Mouse (Mus musculus) hindbrain, embryonic 13.5 days (tissue): ENCODE results near the gene Fam186b. TPM values are rescaled to one million over a fixed set of nuclear protein-coding genes. Genes with fewer than 3 reads are reported as not detected.

Experiments used
- ATAC-seq: fragments of 200-750 bp; cut with Nextera tagmentation; 2 replicates; pipeline ENCODE4 v1.8.0; 2017; ENCODE audit warnings: moderate TSS enrichment; ENCODE audit not compliant: low FRiP score
- H3K27ac ChIP-seq: fragments of 300-500 bp; sonication (generic); 2 replicates; pipeline ENCODE4 v1.5.1; 2015; ENCODE audit warnings: inconsistent platforms, mild to moderate bottlenecking, moderate library complexity
- H3K27me3 ChIP-seq: fragments of 300-500 bp; sonication (generic); 2 replicates; pipeline ENCODE4 v1.6.1; 2015; ENCODE audit warnings: mild to moderate bottlenecking, inconsistent platforms
- H3K36me3 ChIP-seq: fragments of 300-500 bp; sonication (generic); 2 replicates; pipeline ENCODE4 v1.6.1; 2015; ENCODE audit warnings: mild to moderate bottlenecking, inconsistent platforms
- H3K4me1 ChIP-seq: fragments of 300-500 bp; sonication (generic); replicated peaks from 2 replicates; pipeline ENCODE4 v1.6.1; 2015; ENCODE audit warnings: inconsistent platforms
- H3K4me2 ChIP-seq: fragments of 300-500 bp; sonication (generic); 2 replicates; pipeline ENCODE4 v1.6.1; 2015; ENCODE audit warnings: inconsistent platforms, mild to moderate bottlenecking, moderate library complexity
- H3K4me3 ChIP-seq: fragments of 300-500 bp; sonication (generic); 2 replicates; pipeline ENCODE4 v1.5.1; 2015; ENCODE audit warnings: mild to moderate bottlenecking, inconsistent platforms
- H3K9ac ChIP-seq: fragments of 300-500 bp; sonication (generic); 2 replicates; pipeline ENCODE4 v1.6.1; 2015; ENCODE audit warnings: mild to moderate bottlenecking, inconsistent platforms
- H3K9me3 ChIP-seq: fragments of 300-500 bp; sonication (generic); 2 replicates; pipeline ENCODE4 v1.6.1; 2016; ENCODE audit warnings: inconsistent platforms
- WGBS: fragments of 180-500 bp; shearing (Covaris S2); methylation state at CpG from one replicate; pipeline ENCODE4 v1.1.7; 2015; 5-methylcytosine and 5-hydroxymethylcytosine counted together
- polyA plus RNA-seq: library from polyadenylated mRNA; unstranded; fragments of >200 nt; fragmentation: Nextera tagmentation; extraction: Ambion mirVana; gene quantifications from 2 replicates; pipeline ENCODE4 v1.2.1, GENCODE M21; 2015

Fam186b gene
- polyA plus RNA-seq, 1 experiment from 2014 or later, result 0.47 TPM

DNA sequence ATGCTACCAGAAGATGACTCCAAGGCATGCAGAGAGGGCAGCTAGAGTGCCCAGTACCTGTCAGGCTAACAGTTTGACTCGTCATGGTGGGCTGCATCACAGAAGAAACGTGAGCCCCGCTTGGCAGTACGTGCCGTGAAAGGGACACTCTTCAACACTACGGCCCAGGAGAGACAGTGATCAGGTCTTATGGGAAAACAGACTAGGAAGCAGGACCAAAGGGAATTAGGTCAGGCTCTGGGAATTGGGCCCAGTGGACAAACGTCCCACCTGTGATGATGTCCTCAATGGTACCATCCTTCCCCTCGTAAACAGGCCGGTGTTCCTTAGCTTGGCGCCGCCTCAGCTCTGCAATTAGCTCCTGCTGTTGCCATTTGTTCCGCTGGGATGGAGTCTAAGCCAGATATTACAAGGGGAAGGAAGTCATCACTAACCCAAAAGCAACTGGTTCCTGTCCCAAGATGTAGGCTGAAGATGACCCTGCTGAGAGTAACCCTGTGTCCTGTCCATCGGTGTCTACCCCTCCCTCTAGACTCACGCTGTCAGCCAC lies 23.2 kb upstream of the Fam186b start:
- no peaks in the 10 kb centered on the region for H3K9me3 ChIP-seq
- 0 out of 2 replicates have a peak, but pooled peaks cover 3% of the 10 kb centered on the region for H3K4me1 ChIP-seq
- H3K4me2 ChIP-seq, result no peak overlapping the region
- H3K36me3 ChIP-seq, result peaks cover 97% of the 10 kb centered on the region
- no peaks in the 10 kb centered on the region for H3K27me3 ChIP-seq
- 88% methylated on average over 14 of the region's 14 CpGs for WGBS
- no peak overlapping the region for H3K4me3 ChIP-seq
- H3K27ac ChIP-seq, result peak overlapping the region; percentile 52; the same call in 1 of the 2 replicates
- no peak for ATAC-seq
- no peak overlapping the region for H3K9ac ChIP-seq

DNA sequence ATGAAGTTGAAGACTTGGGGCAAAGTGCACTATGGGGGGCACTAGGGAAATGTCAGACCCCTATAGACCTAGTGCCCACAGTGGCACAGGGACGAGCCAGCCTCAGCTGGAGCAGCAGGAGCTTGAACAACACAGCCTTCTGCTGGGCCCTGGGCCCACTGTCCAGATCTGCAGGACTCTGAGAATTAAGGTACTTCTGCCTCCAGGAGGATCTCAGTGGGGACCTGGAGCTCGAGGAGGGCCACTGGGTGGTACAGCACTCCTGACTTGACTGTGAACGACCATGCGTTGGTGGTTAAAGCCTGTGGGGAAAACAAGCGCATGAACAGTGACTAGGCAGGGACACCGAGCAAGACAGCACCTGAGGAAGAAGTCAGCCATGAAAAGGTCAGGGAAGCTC lies 22.4 kb upstream of the Fam186b start:
- no peak for ATAC-seq
- H3K4me2 ChIP-seq, result no peak overlapping the region
- no peak overlapping the region for H3K9ac ChIP-seq
- peaks cover 97% of the 10 kb centered on the region for H3K36me3 ChIP-seq
- H3K27ac ChIP-seq, result peak overlapping the region; percentile 87
- WGBS, result 93% methylated on average over 6 of the region's 6 CpGs
- H3K9me3 ChIP-seq, result no peaks in the 10 kb centered on the region
- H3K4me1 ChIP-seq, result 0 out of 2 replicates have a peak, but pooled peaks cover 3% of the 10 kb centered on the region
- H3K4me3 ChIP-seq, result no peak overlapping the region
- no peaks in the 10 kb centered on the region for H3K27me3 ChIP-seq

DNA sequence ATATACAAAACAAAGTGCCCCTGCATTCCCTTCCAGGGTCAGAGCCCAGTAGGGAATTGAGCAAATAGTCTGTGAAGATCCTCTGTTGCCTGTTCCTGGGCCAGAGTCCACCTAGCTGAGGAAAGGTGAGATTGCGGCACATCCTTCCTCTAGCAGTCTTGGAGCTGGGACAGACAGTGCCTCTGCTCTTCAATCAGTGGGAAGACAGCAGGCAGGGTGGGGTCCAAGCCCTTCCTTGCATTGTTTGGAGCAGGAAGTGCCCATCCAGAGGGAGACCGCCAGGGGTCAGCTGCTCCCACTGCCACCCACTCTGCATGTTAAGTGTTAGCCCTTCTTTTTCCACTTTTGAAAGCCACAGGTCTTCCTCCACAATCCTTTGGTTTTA lies 21.6 kb upstream of the Fam186b start:
- no peak for ATAC-seq
- 74% methylated on average over 2 of the region's 2 CpGs for WGBS

DNA sequence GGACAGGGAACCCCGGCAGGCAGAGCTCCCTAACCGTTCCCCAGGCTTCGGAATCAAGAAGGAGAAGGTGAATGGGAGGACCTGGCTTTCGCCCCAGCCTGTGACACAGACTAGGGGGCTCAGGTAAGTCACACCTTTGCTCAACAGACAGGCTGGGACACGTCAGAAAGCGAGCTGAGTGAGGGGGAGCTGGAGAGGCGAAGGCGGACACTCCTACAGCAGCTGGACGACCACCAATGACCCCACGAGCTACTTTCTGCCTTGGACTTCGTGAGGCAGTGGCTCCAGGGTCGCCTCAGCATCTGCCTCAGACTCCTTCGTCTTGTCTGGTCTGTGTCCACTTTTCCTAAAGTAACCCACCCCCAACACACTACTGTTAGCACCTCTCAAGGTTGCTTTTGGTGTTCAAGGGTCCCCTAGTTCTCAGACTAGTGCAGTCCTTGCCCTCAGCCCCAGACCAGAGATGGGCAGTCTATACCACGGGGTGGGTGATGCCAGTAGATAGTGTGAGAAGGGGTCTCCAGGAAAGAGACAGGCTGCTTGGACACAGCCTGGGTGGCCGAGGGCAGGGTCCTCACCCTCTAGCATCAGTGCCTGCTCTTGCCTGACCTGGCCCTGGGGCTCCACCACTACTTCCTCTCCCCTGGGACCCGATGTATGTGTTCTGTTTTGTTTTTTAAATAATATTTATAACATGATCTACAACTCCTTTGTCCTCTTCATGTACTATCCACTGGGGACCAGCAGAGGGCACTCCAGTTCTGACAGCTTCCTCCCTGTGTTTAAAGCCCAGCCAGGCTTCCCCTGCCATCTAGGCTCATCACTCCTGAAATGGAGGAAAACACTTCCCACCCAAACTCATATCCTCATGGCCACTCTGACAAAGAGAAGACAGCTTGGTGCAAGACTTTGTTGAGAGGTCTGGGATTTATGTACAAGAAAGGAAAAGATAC lies 20.9 kb upstream of the Fam186b start:
- H3K27me3 ChIP-seq, result no peaks in the 10 kb centered on the region
- H3K4me3 ChIP-seq, result no peak overlapping the region
- peak overlapping the region; percentile 87 for H3K27ac ChIP-seq
- peak overlapping the region; percentile 30; the same call in 1 of the 2 replicates for H3K9ac ChIP-seq
- no peak overlapping the region for H3K4me2 ChIP-seq
- peaks cover 97% of the 10 kb centered on the region for H3K36me3 ChIP-seq
- no peaks in the 10 kb centered on the region for H3K9me3 ChIP-seq
- H3K4me1 ChIP-seq, result 0 out of 2 replicates have a peak, but pooled peaks cover 3% of the 10 kb centered on the region
- 79% methylated on average over 16 of the region's 16 CpGs for WGBS
- ATAC-seq, result peak; percentile 44; the same call in 1 of the 2 replicates

More for the DNA sequence above, 21.6 kb upstream of the Fam186b start:
- Histone ChIP-seq H3K27me3 (no peaks in the 10 kb centered on the region), H3K4me1 (0 out of 2 replicates have a peak, but pooled peaks cover 3% of the 10 kb centered on the region), H3K9me3 (no peaks in the 10 kb centered on the region), H3K27ac (peak overlapping the region; percentile 87), H3K4me3 (no peak overlapping the region), H3K9ac (peak overlapping the region; percentile 36; the same call in 1 of the 2 replicates), H3K36me3 (peaks cover 97% of the 10 kb centered on the region), H3K4me2 (no peak overlapping the region)

DNA sequence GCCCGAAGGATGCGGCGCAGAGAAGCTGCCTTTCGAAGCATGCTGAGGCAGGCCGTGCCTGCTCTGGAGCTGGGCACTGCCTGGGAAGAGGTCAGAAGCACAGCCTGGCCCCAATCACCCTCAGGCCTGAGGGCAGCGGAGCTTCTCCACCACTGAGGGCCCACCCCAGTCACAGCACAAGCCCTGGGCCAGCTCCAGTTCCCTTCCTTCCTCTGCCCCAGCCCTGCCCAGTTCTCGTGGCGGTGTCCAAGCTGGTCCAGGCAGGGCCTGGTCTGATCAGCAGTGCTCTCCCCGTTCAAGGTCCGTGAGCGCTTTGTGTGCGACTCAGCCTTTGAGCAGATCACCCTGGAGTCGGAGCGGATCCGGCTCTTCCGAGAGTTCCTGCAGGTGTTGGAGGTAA lies 19.2 kb upstream of the Fam186b start:
- Histone ChIP-seq H3K27ac (no peak overlapping the region), H3K9ac (no peak overlapping the region), H3K27me3 (no peaks in the 10 kb centered on the region), H3K9me3 (no peaks in the 10 kb centered on the region), H3K4me3 (no peak overlapping the region), H3K4me2 (no peak overlapping the region), H3K36me3 (peaks cover 98% of the 10 kb centered on the region), H3K4me1 (0 out of 2 replicates have a peak, but pooled peaks cover 3% of the 10 kb centered on the region)
- 93% methylated on average over 16 of the region's 16 CpGs for WGBS
- ATAC-seq, result no peak

DNA sequence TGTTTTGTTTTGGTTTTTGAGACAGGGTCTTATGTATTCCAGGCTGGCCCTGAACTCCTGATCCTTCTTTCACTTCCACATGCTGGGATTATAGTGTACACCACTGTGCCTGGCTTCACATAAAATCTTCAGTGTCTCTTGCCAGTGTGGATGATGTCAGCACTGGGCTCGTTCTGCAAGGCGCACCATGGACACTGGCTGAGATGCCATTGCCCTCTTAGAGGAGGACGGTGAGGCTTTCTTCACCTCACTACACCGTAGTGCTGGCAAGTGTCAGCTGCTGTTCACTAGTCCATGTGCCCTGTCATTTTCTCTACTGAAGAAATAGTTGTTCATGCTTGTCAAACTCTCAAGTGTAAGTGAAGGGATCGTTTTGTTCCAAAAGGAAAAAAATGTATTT lies 14.9 kb upstream of the Fam186b start:
- no peak overlapping the region for H3K9ac ChIP-seq
- ATAC-seq, result no peak
- WGBS, result 95% methylated on average over 5 of the region's 5 CpGs
- no peaks in the 10 kb centered on the region for H3K4me1 ChIP-seq
- H3K27me3 ChIP-seq, result no peaks in the 10 kb centered on the region
- H3K4me3 ChIP-seq, result no peak overlapping the region
- H3K9me3 ChIP-seq, result no peaks in the 10 kb centered on the region
- peaks cover 99% of the 10 kb centered on the region for H3K36me3 ChIP-seq
- no peak overlapping the region for H3K4me2 ChIP-seq
- H3K27ac ChIP-seq, result no peak overlapping the region

DNA sequence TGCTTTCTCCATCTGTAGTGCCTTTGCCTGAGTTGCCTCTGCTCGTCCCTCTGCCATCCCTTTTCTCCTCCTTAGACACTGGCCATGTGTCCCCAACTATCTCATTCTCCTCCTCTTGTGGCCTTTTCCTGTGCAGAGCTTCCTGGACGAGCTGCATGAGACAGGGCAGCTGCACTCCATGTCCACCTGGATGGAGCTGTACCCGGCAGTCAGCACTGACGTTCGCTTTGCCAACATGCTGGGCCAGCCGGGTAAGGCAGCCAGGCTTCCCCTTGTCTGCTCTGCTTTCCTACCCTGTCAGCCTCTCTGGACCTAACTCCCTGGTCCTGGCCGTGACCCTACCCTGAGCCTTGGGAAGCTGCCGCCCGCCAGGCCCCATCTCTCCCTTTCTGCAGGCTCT lies 13.9 kb upstream of the Fam186b start:
- no peak overlapping the region for H3K27ac ChIP-seq
- H3K9me3 ChIP-seq, result no peaks in the 10 kb centered on the region
- WGBS, result 91% methylated on average over 9 of the region's 9 CpGs
- H3K4me2 ChIP-seq, result no peak overlapping the region
- peaks cover 99% of the 10 kb centered on the region for H3K36me3 ChIP-seq
- ATAC-seq, result no peak
- H3K4me1 ChIP-seq, result no peaks in the 10 kb centered on the region
- H3K27me3 ChIP-seq, result no peaks in the 10 kb centered on the region
- no peak overlapping the region for H3K4me3 ChIP-seq
- H3K9ac ChIP-seq, result no peak overlapping the region

GRCm38 (mm10) chr15:99307476-99307875 lies 11.8 kb upstream of the Fam186b start:
- 86% methylated on average over 9 of the region's 9 CpGs for WGBS
- Histone ChIP-seq H3K4me3 (no peak overlapping the region), H3K36me3 (peaks cover 93% of the 10 kb centered on the region), H3K27ac (no peak overlapping the region), H3K4me2 (no peak overlapping the region), H3K9me3 (no peaks in the 10 kb centered on the region), H3K27me3 (no peaks in the 10 kb centered on the region), H3K9ac (no peak overlapping the region), H3K4me1 (no peaks in the 10 kb centered on the region)
- no peak for ATAC-seq

DNA sequence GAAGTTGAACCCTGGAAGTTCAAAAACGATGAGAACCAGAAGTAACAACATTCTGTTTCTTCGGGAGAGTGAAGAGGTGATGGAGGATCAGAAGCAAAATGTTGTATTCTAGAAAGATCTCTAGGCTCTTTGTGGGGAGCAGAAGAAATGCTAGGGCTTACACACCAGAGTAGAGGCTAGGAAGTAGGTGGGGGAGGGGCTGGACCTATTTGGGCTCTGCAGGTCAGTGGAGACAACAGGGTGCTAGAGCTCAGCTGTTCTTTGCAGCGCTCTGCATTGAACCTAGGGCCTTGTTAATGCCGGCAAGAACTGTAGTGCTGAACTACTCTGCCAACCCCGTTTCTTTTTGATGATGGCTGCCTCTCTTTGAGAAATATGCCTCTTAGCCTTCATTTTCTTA lies 525 bp upstream of the Fam186b start:
- WGBS, result 46% methylated on average over 5 of the region's 5 CpGs
- Histone ChIP-seq H3K27ac (peak overlapping the region; percentile 93; the same call in 1 of the 2 replicates), H3K4me2 (peak overlapping the region; percentile 67), H3K4me3 (peak overlapping the region; percentile 70), H3K27me3 (no peaks in the 10 kb centered on the region), H3K4me1 (peaks cover 23% of the 10 kb centered on the region), H3K9me3 (no peaks in the 10 kb centered on the region), H3K9ac (peak overlapping the region; percentile 85), H3K36me3 (peaks cover 7% of the 10 kb centered on the region; the same call in 1 of the 2 replicates)
- no peak for ATAC-seq

DNA sequence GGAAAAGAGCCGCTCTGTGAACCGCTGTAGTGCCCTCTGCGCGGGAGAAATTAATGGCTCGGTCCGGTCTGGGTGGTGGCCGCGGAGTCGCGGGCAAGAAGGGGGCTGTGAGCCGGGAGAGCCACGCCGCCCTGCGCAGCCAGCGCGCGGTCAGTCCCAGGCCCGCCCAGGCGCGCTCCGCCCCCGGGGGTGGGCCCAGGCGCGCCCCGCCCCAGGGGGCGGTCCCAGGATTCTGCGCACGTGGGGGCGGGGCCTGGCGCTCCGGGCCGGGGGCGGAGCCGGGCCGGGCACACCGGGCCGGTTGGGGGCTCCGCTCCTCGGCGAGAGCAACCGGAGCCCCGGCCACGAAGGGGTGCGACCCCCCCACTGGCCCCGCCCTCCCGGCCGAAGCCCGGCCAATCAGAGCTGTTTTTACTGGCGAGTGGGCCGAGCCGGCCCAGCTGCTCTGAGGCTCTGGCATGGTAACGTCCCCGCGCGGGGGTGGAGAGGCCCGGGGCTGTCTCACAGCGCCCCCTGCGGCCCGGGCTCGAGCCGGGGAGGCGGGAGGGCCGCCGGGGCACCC lies 794 bp downstream of the Fam186b start, which contains the start of gene Prpf40b:
Prpf40b (plus strand) TSS at position 275 of the 562 bp plus-strand sequence.
- H3K27me3 ChIP-seq, result no peaks in the 10 kb centered on the region
- WGBS, result 1% methylated on average over 45 of the region's 64 CpGs

DNA sequence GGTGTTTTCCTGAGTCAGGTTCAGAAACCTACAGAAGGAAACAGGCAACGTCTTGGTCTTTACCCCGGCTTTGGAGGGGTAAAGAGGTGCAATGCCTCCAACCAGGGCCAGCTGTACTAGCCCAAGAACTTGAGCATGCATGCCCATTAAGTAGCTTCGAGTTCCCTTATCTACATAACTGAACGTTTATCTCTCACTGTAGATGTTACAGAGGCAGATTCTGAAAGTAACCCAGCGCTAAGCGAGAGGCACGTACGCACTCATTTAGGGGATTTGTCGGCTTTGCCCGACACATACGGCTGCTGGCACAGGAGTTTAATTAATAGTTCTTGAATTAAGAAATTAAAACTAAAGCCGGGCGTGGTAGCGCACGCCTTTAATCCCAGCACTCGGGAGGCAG lies 1.4 kb downstream of the Fam186b start:
- H3K4me2 ChIP-seq, result peak overlapping the region; percentile 67
- H3K27me3 ChIP-seq, result no peaks in the 10 kb centered on the region
- H3K9ac ChIP-seq, result peak overlapping the region; percentile 85
- H3K4me1 ChIP-seq, result peaks cover 23% of the 10 kb centered on the region
- peak overlapping the region; percentile 70 for H3K4me3 ChIP-seq
- no peaks in the 10 kb centered on the region for H3K36me3 ChIP-seq
- ATAC-seq, result no peak
- 38% methylated on average over 16 of the region's 16 CpGs for WGBS
- H3K9me3 ChIP-seq, result no peaks in the 10 kb centered on the region
- peak overlapping the region; percentile 93; the same call in 1 of the 2 replicates for H3K27ac ChIP-seq

More for the DNA sequence above, 794 bp downstream of the Fam186b start, which contains the start of gene Prpf40b:
- 0 out of 2 replicates have a peak, but pooled peaks cover 3% of the 10 kb centered on the region for H3K36me3 ChIP-seq
- peaks cover 23% of the 10 kb centered on the region for H3K4me1 ChIP-seq
- H3K4me2 ChIP-seq, result peak within 1 kb of the TSS; percentile 67
- H3K9me3 ChIP-seq, result no peaks in the 10 kb centered on the region
- peak within 1 kb of the TSS; percentile 70 for H3K4me3 ChIP-seq
- ATAC-seq, result peak; percentile 96
- peak within 1 kb of the TSS; percentile 93 for H3K27ac ChIP-seq
- H3K9ac ChIP-seq, result peak within 1 kb of the TSS; percentile 85

DNA sequence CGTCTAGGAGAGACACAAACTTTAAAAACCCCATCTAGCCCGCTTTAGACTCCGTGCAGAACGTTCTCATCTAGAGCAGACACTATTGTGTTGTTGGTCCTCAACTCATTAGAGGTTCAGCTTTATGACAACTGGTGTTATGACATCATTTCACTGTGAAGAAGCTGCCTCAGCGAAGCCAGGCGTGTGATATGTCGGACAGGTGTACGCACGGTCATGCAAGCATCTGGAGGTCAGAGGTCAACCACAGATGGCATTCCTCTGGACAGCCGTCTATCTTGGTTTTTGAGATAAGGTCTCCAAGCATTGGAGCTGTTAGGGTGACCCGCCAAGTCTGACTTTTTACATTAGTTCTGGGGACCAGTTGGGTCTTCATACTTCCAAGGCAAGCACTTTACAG lies 5.1 kb downstream of the Fam186b start:
- Histone ChIP-seq H3K27ac (no peak overlapping the region), H3K9me3 (no peaks in the 10 kb centered on the region), H3K4me2 (no peak overlapping the region), H3K4me3 (no peak overlapping the region), H3K27me3 (no peaks in the 10 kb centered on the region), H3K36me3 (no peaks in the 10 kb centered on the region), H3K9ac (no peak overlapping the region), H3K4me1 (peaks cover 7% of the 10 kb centered on the region)
- 94% methylated on average over 11 of the region's 11 CpGs for WGBS
- no peak for ATAC-seq
